Comparison of ENCODE assay signal across 36 mouse cellular contexts in the genomic region with DNA sequence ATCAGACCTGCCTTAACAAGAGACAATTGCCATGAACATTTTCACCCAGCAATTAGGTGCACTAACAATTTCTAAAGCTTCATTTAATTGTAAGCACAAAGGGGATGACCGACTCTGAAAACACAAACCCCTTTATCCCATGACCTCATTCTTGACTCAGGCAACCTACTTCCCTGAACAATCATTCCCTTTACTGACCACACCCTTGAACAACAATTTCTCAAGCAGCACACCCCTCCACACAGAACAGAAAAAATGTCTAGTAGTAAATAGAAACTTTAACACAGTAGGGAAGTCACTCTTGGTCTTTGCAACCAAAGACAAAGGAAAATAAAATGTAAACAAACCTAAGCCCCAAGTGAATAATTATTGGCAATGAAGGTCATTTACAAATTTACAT. TPM values are rescaled to one million over a fixed set of nuclear protein-coding genes. Genes with fewer than 3 reads are reported as not detected.
DNase-seq lines count a peak whose midpoint lies in the region; ATAC-seq and TF ChIP-seq lines count a peak whose summit lies in the region.
"Had no signal": no experiment of that assay in that cellular context is flagged by ENCODE, and none has a peak within 500 bp of the region (broad histone marks: within the 10 kb centered on the region; RNA-seq: fewer than 3 reads in every experiment).

No protein-coding gene starts in this region.

- H3K4me1 ChIP-seq in stomach, embryonic 16.5 days (ENCODE audit: control insufficient read depth, insufficient read depth, low read length) = no peaks in the 10 kb centered on the region
- H3K4me1 ChIP-seq in kidney, adult 2 months (ENCODE audit: control insufficient read depth, insufficient read depth, low read length) = no peaks in the 10 kb centered on the region
- H3K4me1 ChIP-seq: embryonic facial prominence, embryonic 12.5 days; forebrain, embryonic 15.5 days; heart, embryonic 13.5 days; limb, embryonic 13.5 days; midbrain, embryonic 15.5 days had no signal

- ATAC-seq in stomach, embryonic 16.5 days (ENCODE audit: insufficient read depth, low FRiP score) = peak; percentile 74; the same call in 1 of the 2 replicates
- ATAC-seq: forebrain, embryonic 15.5 days; hindbrain, embryonic 16.5 days; midbrain, embryonic 15.5 days had no signal

- H3K36me3 ChIP-seq in stomach, embryonic 16.5 days (ENCODE audit: control insufficient read depth, insufficient read depth, low read length) = no peaks in the 10 kb centered on the region
- H3K36me3 ChIP-seq in kidney, adult 2 months (ENCODE audit: control insufficient read depth, insufficient read depth, low read length) = no peaks in the 10 kb centered on the region
- H3K36me3 ChIP-seq: embryonic facial prominence, embryonic 12.5 days; forebrain, embryonic 15.5 days; heart, embryonic 13.5 days; limb, embryonic 13.5 days; midbrain, embryonic 15.5 days had no signal

- H3K4me2 ChIP-seq in stomach, embryonic 16.5 days (ENCODE audit: low read depth, low read length) = no peak overlapping the region
- H3K4me2 ChIP-seq: embryonic facial prominence, embryonic 12.5 days; forebrain, embryonic 15.5 days; heart, embryonic 13.5 days; limb, embryonic 13.5 days; liver, embryonic 11.5 days; midbrain, embryonic 15.5 days had no signal

- no peak overlapping the region for H3K4me3 ChIP-seq in stomach, embryonic 16.5 days (replicated peaks; ENCODE audit: low read length)
- H3K4me3 ChIP-seq in kidney, adult 2 months (ENCODE audit: insufficient read depth, low read depth, low read length) = no peak overlapping the region
- H3K4me3 ChIP-seq: embryonic facial prominence, embryonic 12.5 days; forebrain, embryonic 15.5 days; heart, adult 2 months; heart, embryonic 13.5 days; limb, embryonic 13.5 days; midbrain, embryonic 15.5 days had no signal

- no peaks in the 10 kb centered on the region for H3K9me3 ChIP-seq in stomach, embryonic 16.5 days (replicated peaks; ENCODE audit: control insufficient read depth, low read length)
- H3K9me3 ChIP-seq: embryonic facial prominence, embryonic 12.5 days; forebrain, embryonic 15.5 days; heart, embryonic 13.5 days; limb, embryonic 13.5 days; midbrain, embryonic 15.5 days had no signal

- H3K9ac ChIP-seq in stomach, embryonic 16.5 days (ENCODE audit: low read length) = no peak overlapping the region
- H3K9ac ChIP-seq: embryonic facial prominence, embryonic 12.5 days; forebrain, embryonic 15.5 days; heart, embryonic 13.5 days; limb, embryonic 13.5 days; midbrain, embryonic 15.5 days had no signal

- no peak for TF ChIP-seq CTCF in kidney, adult 2 months (conservative IDR thresholded peaks at IDR 0.05; ENCODE audit: insufficient read depth, insufficient read length, low read depth, low read length)

- no peaks in the 10 kb centered on the region for H3K27me3 ChIP-seq in stomach, embryonic 16.5 days (ENCODE audit: control insufficient read depth, insufficient read depth, low read length)
- H3K27me3 ChIP-seq in kidney, adult 2 months (replicated peaks; ENCODE audit: control insufficient read depth, insufficient read depth, low read length) = no peaks in the 10 kb centered on the region
- H3K27me3 ChIP-seq: embryonic facial prominence, embryonic 12.5 days; forebrain, embryonic 15.5 days; heart, embryonic 13.5 days; limb, embryonic 13.5 days; midbrain, embryonic 15.5 days had no signal

- TF ChIP-seq POLR2A in kidney, adult 2 months (IDR thresholded peaks at IDR 0.05; ENCODE audit: low read depth, low read length) = no peak

- H3K27ac ChIP-seq in stomach, embryonic 16.5 days (ENCODE audit: low read length) = no peak overlapping the region
- H3K27ac ChIP-seq in kidney, adult 2 months (ENCODE audit: insufficient read depth, low read depth, low read length) = no peak overlapping the region
- H3K27ac ChIP-seq: embryonic facial prominence, embryonic 12.5 days; forebrain, embryonic 15.5 days; heart, adult 2 months; heart, embryonic 13.5 days; limb, embryonic 13.5 days; macrophage; midbrain, embryonic 15.5 days had no signal

- WGBS in stomach, embryonic 16.5 days = 38% methylated on average over 1 of the region's 1 CpGs
- 38% methylated on average over 1 of the region's 1 CpGs for WGBS in kidney, adult 2 months

- DNase-seq in lung, postnatal 10 days = peak; percentile 2
- no peak for DNase-seq in lung, postnatal 25 days (ENCODE audit: low spot score)
- DNase-seq in ZHBTc4 (ENCODE audit: low read depth, low spot score) = peak; percentile 1
- peak; percentile 3 for DNase-seq in retina, embryonic 14.5 days (ENCODE audit: low spot score)
- DNase-seq in gastrocnemius, postnatal 4 days (ENCODE audit: low spot score in 2 of 2) = no peak
- no peak for DNase-seq in kidney, adult 2 months
- no peak for DNase-seq in ovary, adult 18-20 months (ENCODE audit: low spot score)
- DNase-seq: adrenal gland, postnatal 10 days; B cell, adult 2 months; cerebellum, adult 11-12 months; cerebellum, adult 9-11 months; embryo, embryonic 11 days; gastrocnemius, postnatal 36 days; heart, adult 2 months; kidney, adult 18-20 months; kidney, postnatal 36 days; thymus, postnatal 4 days had no signal

RNA-seq across cellular contexts. Expression of gene Pof1b, which starts 4.1 kb away (rescaled TPM):
- 24.1 and 32.4 TPM in 2 replicates for polyA plus RNA-seq in stomach, embryonic 16.5 days (2015; fragmentation: Nextera tagmentation; extraction: Ambion mirVana)
- under 1 TPM in 1 of 2 experiments, not detected in 1; 0.05 TPM for total RNA-seq in gastrocnemius, postnatal 4 days (2021)
- 0.08 and 0.09 TPM in 2 replicates for polyA plus RNA-seq in kidney, adult 2 months (2012; rRNA removed)
- total RNA-seq: adrenal gland, postnatal 10 days; gastrocnemius, adult 18-20 months; gastrocnemius, postnatal 36 days; heart, adult 2 months; heart, postnatal 25 days; layer of hippocampus, adult 8-10 months; layer of hippocampus, postnatal 25 days; left cerebral cortex, adult 8-10 months; left cerebral cortex, postnatal 36 days; megakaryocyte-erythroid progenitor cell, adult 5-6 weeks had no signal
- polyA plus RNA-seq: frontal cortex, adult 2 months; liver, embryonic 11.5 days; liver, embryonic 16.5 days; macrophage; testis, adult 2 months had no signal

Comparison
In these comparisons a context has a peak if more than half of its experiments do, and no peak if none do; other contexts are left out.
1. DNase-seq: peak in lung, postnatal 10 days (single experiment), ZHBTc4 (single experiment) and retina, embryonic 14.5 days (single experiment); none in lung, postnatal 25 days (single experiment), gastrocnemius, postnatal 4 days (0 of 2), kidney, adult 2 months (single experiment) and ovary, adult 18-20 months (single experiment).
2. RNA of gene Pof1b, which starts 4.1 kb away (polyA plus RNA-seq): 24.1 to 32.4 TPM in stomach, embryonic 16.5 days; 0.08 to 0.09 TPM in kidney, adult 2 months; every median in the first group is over 10 times any median in the second.